Mouse (Mus musculus) ovary, postnatal 10 days (tissue): ENCODE data around the gene Rasgrp1.
A peak's percentile ranks its signal among the peaks of the same experiment; 100 is the strongest.

ENCODE experiments used
- DNase-seq: peaks from one replicate; pipeline ENCODE4 v3.0.0; 2022; ENCODE audit warnings: low spot score

The Rasgrp1 gene

GRCm38 (mm10) chr2:117342547-117343239 lies at the start of gene Rasgrp1:
Rasgrp1 (minus strand) TSS chr2:117343001.
- DNase-seq: no peak

- DNase-seq: no peak
These were observed 47.4 kb upstream of the Rasgrp1 start for GRCm38 (mm10) chr2:117389925-117390892.

GRCm38 (mm10) chr2:117389460-117389859 lies 46.7 kb upstream of the Rasgrp1 start:
- no peak for DNase-seq

- DNase-seq: no peak
These were observed 45.3 kb upstream of the Rasgrp1 start for GRCm38 (mm10) chr2:117388121-117388520.

GRCm38 (mm10) chr2:117386981-117387705 lies 44.3 kb upstream of the Rasgrp1 start:
- no peak for DNase-seq

GRCm38 (mm10) chr2:117386036-117386590 lies 43.3 kb upstream of the Rasgrp1 start:
- no peak for DNase-seq

GRCm38 (mm10) chr2:117381314-117381713 lies 38.5 kb upstream of the Rasgrp1 start:
- DNase-seq: no peak

GRCm38 (mm10) chr2:117374293-117374830 lies 31.6 kb upstream of the Rasgrp1 start:
- DNase-seq: no peak

- DNase-seq: no peak
These were observed 28.9 kb upstream of the Rasgrp1 start for GRCm38 (mm10) chr2:117371706-117372105.

- DNase-seq: no peak
These were observed 23.7 kb upstream of the Rasgrp1 start for GRCm38 (mm10) chr2:117366478-117366877.

GRCm38 (mm10) chr2:117364056-117364455 lies 21.3 kb upstream of the Rasgrp1 start:
- no peak for DNase-seq

GRCm38 (mm10) chr2:117357939-117358338 lies 15.1 kb upstream of the Rasgrp1 start:
- DNase-seq: no peak

GRCm38 (mm10) chr2:117352305-117353123 lies 9.7 kb upstream of the Rasgrp1 start:
- DNase-seq: no peak

- no peak for DNase-seq
These were observed 7.3 kb upstream of the Rasgrp1 start for GRCm38 (mm10) chr2:117350138-117350537.

- peak; percentile 2 for DNase-seq
These were observed 431 bp upstream of the Rasgrp1 start for GRCm38 (mm10) chr2:117343240-117343624.

- peak; percentile 44 for DNase-seq
These were observed 683 bp downstream of the Rasgrp1 start for GRCm38 (mm10) chr2:117342090-117342546.

- no peak for DNase-seq
These were observed 4.3 kb downstream of the Rasgrp1 start for GRCm38 (mm10) chr2:117338501-117338900.

GRCm38 (mm10) chr2:117337902-117338301 lies 4.9 kb downstream of the Rasgrp1 start:
- DNase-seq: no peak

GRCm38 (mm10) chr2:117336946-117337665 lies 5.7 kb downstream of the Rasgrp1 start:
- DNase-seq: no peak

- no peak for DNase-seq
These were observed 7.1 kb downstream of the Rasgrp1 start for GRCm38 (mm10) chr2:117335552-117336188.
